In the genomic region with DNA sequence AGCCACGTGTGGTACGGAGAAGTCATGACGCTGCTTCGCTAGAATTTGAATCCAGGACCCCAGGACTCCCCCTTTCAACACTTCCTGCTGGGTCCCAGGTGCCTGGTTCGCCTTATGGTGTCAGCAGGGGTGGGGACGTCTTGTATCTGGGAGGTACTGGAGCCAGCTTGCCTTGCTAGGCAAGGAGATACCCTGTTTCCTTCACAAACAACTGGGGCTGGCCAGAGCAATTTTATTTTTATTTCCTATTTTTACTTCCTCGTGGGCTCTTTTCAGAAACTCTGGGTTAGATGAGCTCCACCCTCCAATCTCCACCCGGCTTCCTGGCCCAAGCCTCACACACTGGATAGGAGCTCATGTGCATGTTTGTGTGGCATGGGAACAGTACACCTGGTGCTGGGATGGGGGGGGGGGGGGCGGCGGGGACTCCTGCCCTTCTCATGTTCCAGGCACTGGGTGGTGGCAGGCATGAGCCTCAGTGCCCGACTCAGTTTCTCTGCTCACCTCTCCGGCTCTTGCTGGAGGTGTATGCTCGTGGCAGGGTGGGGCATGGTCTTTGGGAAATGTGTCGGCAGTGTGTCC, we compare ENCODE assay signal across 10 mouse cellular contexts. TPM values are rescaled to one million over a fixed set of nuclear protein-coding genes. Genes with fewer than 3 reads are reported as not detected.
DNase-seq lines count a peak whose midpoint lies in the region; ATAC-seq lines count a peak whose summit lies in the region.
"Had no signal": no experiment of that assay in that cellular context is flagged by ENCODE, and none has a peak within 500 bp of the region (broad histone marks: within the 10 kb centered on the region; RNA-seq: fewer than 3 reads in every experiment).

No protein-coding gene starts in this region.

- ATAC-seq in liver, embryonic 12.5 days = no peak
- ATAC-seq in liver, embryonic 11.5 days (replicated peaks; ENCODE audit: low FRiP score) = no peak
- ATAC-seq in hindbrain, embryonic 14.5 days (ENCODE audit: low FRiP score) = no peak
- no peak for ATAC-seq in neural tube, embryonic 14.5 days (ENCODE audit: low read depth)
- ATAC-seq: forebrain, embryonic 13.5 days had no signal

- peak overlapping the region; percentile 22; the same call in 1 of the 2 replicates for H3K27ac ChIP-seq in liver, embryonic 12.5 days
- H3K27ac ChIP-seq in liver, embryonic 11.5 days (ENCODE audit: low read depth, low read length) = no peak overlapping the region
- 0 out of 2 replicates have a peak overlapping the region, but pooled peaks have one; percentile 21 for H3K27ac ChIP-seq in hindbrain, embryonic 14.5 days
- peak overlapping the region; percentile 16; the same call in 1 of the 2 replicates for H3K27ac ChIP-seq in neural tube, embryonic 14.5 days (ENCODE audit: low read depth, low read length)

- H3K9me3 ChIP-seq in liver, embryonic 12.5 days (replicated peaks) = no peaks in the 10 kb centered on the region
- no peaks in the 10 kb centered on the region for H3K9me3 ChIP-seq in liver, embryonic 11.5 days (ENCODE audit: control insufficient read depth, low read length)
- H3K9me3 ChIP-seq in hindbrain, embryonic 14.5 days (ENCODE audit: control insufficient read depth, low read length) = no peaks in the 10 kb centered on the region
- H3K9me3 ChIP-seq in neural tube, embryonic 14.5 days (ENCODE audit: control insufficient read depth, low read length) = no peaks in the 10 kb centered on the region
- H3K9me3 ChIP-seq: forebrain, embryonic 13.5 days had no signal

- peaks cover 73% of the 10 kb centered on the region for H3K4me1 ChIP-seq in liver, embryonic 12.5 days
- H3K4me1 ChIP-seq in liver, embryonic 11.5 days (replicated peaks; ENCODE audit: control insufficient read depth, insufficient read depth, low read length) = peaks cover 45% of the 10 kb centered on the region
- peaks cover 15% of the 10 kb centered on the region; the same call in 1 of the 2 replicates for H3K4me1 ChIP-seq in hindbrain, embryonic 14.5 days (replicated peaks; ENCODE audit: control insufficient read depth, insufficient read depth, low read length)
- H3K4me1 ChIP-seq in neural tube, embryonic 14.5 days (ENCODE audit: control insufficient read depth, insufficient read depth, low read length) = peaks cover 7% of the 10 kb centered on the region; the same call in 1 of the 2 replicates

- peak; percentile 96 for DNase-seq in heart, adult 11 months
- DNase-seq in heart, postnatal 14 days = no peak
- no peak for DNase-seq in liver, embryonic 11.5 days (ENCODE audit: low spot score)
- DNase-seq in hindbrain, embryonic 14.5 days (ENCODE audit: low spot score) = no peak
- DNase-seq in urinary bladder, postnatal 36 days (ENCODE audit: low spot score in 2 of 2) = no peak
- no peak for DNase-seq in left cerebral cortex, adult 9 months (ENCODE audit: low spot score in 2 of 2)
- DNase-seq: cerebellum, postnatal 36 days had no signal

- WGBS in liver, embryonic 12.5 days (ENCODE audit: insufficient replicate concordance) = 59% methylated on average over 14 of the region's 14 CpGs
- WGBS in liver, embryonic 11.5 days = 75% methylated on average over 14 of the region's 14 CpGs
- 76% methylated on average over 14 of the region's 14 CpGs for WGBS in hindbrain, embryonic 14.5 days
- 76% methylated on average over 14 of the region's 14 CpGs for whole genome bisulfite sequencing in neural tube, embryonic 14.5 days

- no peak overlapping the region for H3K4me3 ChIP-seq in liver, embryonic 12.5 days
- H3K4me3 ChIP-seq in liver, embryonic 11.5 days (ENCODE audit: low read depth, low read length) = no peak overlapping the region
- H3K4me3 ChIP-seq in hindbrain, embryonic 14.5 days (replicated peaks; ENCODE audit: low read length) = no peak overlapping the region
- H3K4me3 ChIP-seq in neural tube, embryonic 14.5 days (ENCODE audit: low read depth, low read length) = no peak overlapping the region
- H3K4me3 ChIP-seq: forebrain, embryonic 13.5 days had no signal

- no peaks in the 10 kb centered on the region for H3K36me3 ChIP-seq in liver, embryonic 12.5 days
- H3K36me3 ChIP-seq in liver, embryonic 11.5 days (ENCODE audit: control insufficient read depth, insufficient read depth, low read length) = no peaks in the 10 kb centered on the region
- no peaks in the 10 kb centered on the region for H3K36me3 ChIP-seq in hindbrain, embryonic 14.5 days (replicated peaks; ENCODE audit: control insufficient read depth, insufficient read depth)
- H3K36me3 ChIP-seq in neural tube, embryonic 14.5 days (ENCODE audit: control insufficient read depth, insufficient read depth, low read length) = no peaks in the 10 kb centered on the region

- intact Hi-C loops in heart, postnatal 14 days (cut with DNase I) = no loop called here

- H3K4me2 ChIP-seq in liver, embryonic 12.5 days = no peak overlapping the region
- H3K4me2 ChIP-seq in liver, embryonic 11.5 days = no peak overlapping the region
- H3K4me2 ChIP-seq in hindbrain, embryonic 14.5 days (replicated peaks) = no peak overlapping the region
- no peak overlapping the region for H3K4me2 ChIP-seq in neural tube, embryonic 14.5 days (ENCODE audit: low read depth, low read length)
- H3K4me2 ChIP-seq: forebrain, embryonic 13.5 days had no signal

- H3K9ac ChIP-seq in liver, embryonic 12.5 days = no peak overlapping the region
- no peak overlapping the region for H3K9ac ChIP-seq in liver, embryonic 11.5 days (ENCODE audit: low read depth, low read length)
- H3K9ac ChIP-seq in hindbrain, embryonic 14.5 days = no peak overlapping the region
- H3K9ac ChIP-seq in neural tube, embryonic 14.5 days (replicated peaks; ENCODE audit: low read depth, low read length) = no peak overlapping the region
- H3K9ac ChIP-seq: forebrain, embryonic 13.5 days had no signal

- H3K27me3 ChIP-seq in liver, embryonic 12.5 days (replicated peaks) = no peaks in the 10 kb centered on the region
- H3K27me3 ChIP-seq in liver, embryonic 11.5 days (replicated peaks; ENCODE audit: control insufficient read depth, insufficient read depth, low read length) = no peaks in the 10 kb centered on the region
- H3K27me3 ChIP-seq in hindbrain, embryonic 14.5 days (ENCODE audit: control insufficient read depth, insufficient read depth, low read length) = no peaks in the 10 kb centered on the region
- H3K27me3 ChIP-seq in neural tube, embryonic 14.5 days (ENCODE audit: control insufficient read depth, insufficient read depth, low read length) = no peaks in the 10 kb centered on the region
- H3K27me3 ChIP-seq: forebrain, embryonic 13.5 days had no signal

RNA-seq across cellular contexts. Expression of gene Rxra, which starts 15.0 kb away (rescaled TPM):
- 10 to 100 TPM; 38.8 to 42.2 TPM for total RNA-seq in heart, postnatal 14 days (2021)
- polyA plus RNA-seq in liver, embryonic 12.5 days (2016; fragmentation: Nextera tagmentation; extraction: Ambion mirVana) = 3.9 and 4.2 TPM in 2 replicates
- 5.2 and 5.5 TPM in 2 replicates for polyA plus RNA-seq in liver, embryonic 11.5 days (2014; fragmentation: Nextera tagmentation; extraction: Ambion mirVana)
- polyA plus RNA-seq in hindbrain, embryonic 14.5 days (2014; fragmentation: Nextera tagmentation; extraction: Ambion mirVana) = 2.4 and 2.7 TPM in 2 replicates
- 1.6 and 2.7 TPM in 2 replicates for polyA plus RNA-seq in neural tube, embryonic 14.5 days (2014; fragmentation: Nextera tagmentation; extraction: Ambion mirVana)
